Mouse (Mus musculus): ENCODE results near the gene Arpc2. TPM values are rescaled to one million over a fixed set of nuclear protein-coding genes. Genes with fewer than 3 reads are reported as not detected.
A peak's percentile ranks its signal among the peaks of the same experiment; 100 is the strongest.

Arpc2 gene
- polyA plus RNA-seq (2016; fragmentation: Nextera tagmentation; extraction: Ambion mirVana) = 370 and 394 TPM in 2 replicates

DNA sequence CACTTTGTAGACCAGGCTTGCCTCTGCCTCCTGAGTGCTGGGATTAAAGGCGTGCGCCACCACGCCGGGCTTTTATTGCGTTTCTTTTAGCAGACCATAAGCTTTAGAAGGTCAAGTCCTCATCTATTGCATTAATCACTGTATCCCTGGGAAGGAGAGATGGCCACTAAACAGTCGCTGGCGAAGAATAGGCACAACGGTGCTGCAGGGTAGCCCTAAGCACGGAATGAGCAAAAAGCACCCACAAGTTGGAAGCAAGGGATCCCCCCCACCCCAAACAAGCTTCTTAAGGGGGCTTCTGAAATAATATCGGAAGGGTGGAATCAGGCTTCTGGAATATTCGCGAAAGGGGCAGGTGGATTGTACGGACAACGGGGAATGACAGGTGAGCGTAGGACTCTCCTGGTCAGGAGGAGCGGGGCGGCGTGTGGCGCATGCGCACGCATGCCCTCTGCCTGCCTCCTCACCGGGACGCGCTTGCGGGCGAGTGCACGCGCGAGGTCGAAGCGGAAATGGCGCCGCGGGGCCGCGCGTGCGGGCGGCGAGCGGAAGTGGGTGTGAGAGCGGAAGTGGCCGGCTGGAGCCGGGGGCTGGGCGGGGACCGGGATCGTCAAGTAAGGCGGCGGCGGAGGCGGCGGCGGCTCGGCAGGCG is at the start of gene Arpc2:
Gene Arpc2, plus strand, starts transcription at position 147 of the 652 bp plus-strand sequence.
- Histone ChIP-seq H3K27me3 (no peaks in the 10 kb centered on the region), H3K27ac (peak within 1 kb of the TSS; percentile 89), H3K4me1 (peaks cover 32% of the 10 kb centered on the region), H3K9me3 (replicated peaks) (no peaks in the 10 kb centered on the region), H3K9ac (peak within 1 kb of the TSS; percentile 95), H3K4me2 (replicated peaks) (peak within 1 kb of the TSS; percentile 82), H3K4me3 (peak within 1 kb of the TSS; percentile 76), H3K36me3 (no peaks in the 10 kb centered on the region)
- peak; percentile 95 for ATAC-seq (ENCODE audit: low FRiP score)
- WGBS = under 1% methylated on average over 54 of the region's 55 CpGs

DNA sequence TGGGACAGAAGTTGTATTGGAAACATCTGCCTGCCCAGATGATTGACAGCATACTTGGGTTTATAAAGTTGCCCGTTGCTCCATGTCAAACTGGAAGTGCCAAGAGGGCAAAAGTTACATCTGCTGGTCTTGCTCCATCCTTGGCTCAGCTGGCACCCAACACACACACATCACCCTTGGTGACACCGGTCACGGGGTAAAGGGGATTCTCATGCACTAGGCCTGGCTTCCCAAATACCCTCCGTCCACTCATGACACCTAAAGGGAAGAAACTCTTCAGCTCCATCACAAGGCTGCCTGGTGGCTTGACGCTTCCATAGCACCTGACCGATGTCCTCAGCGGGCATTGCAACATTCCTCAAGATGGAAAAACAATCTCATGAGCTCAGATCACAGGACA is 45.4 kb upstream of the Arpc2 start:
- Histone ChIP-seq H3K4me2 (replicated peaks) (no peak overlapping the region), H3K36me3 (no peaks in the 10 kb centered on the region), H3K9ac (no peak overlapping the region), H3K9me3 (replicated peaks) (no peaks in the 10 kb centered on the region), H3K4me1 (no peaks in the 10 kb centered on the region), H3K4me3 (no peak overlapping the region), H3K27me3 (no peaks in the 10 kb centered on the region), H3K27ac (no peak overlapping the region)
- WGBS = 84% methylated on average over 7 of the region's 7 CpGs
- ATAC-seq (ENCODE audit: low FRiP score) = no peak

GRCm38 (mm10) chr1:74192711-74193110 is 43.2 kb upstream of the Arpc2 start:
- H3K27me3 ChIP-seq = no peaks in the 10 kb centered on the region
- H3K4me1 ChIP-seq = no peaks in the 10 kb centered on the region
- H3K36me3 ChIP-seq = no peaks in the 10 kb centered on the region
- ATAC-seq (ENCODE audit: low FRiP score) = no peak
- H3K9me3 ChIP-seq (replicated peaks) = no peaks in the 10 kb centered on the region
- H3K27ac ChIP-seq = no peak overlapping the region
- H3K4me3 ChIP-seq = no peak overlapping the region
- no peak overlapping the region for H3K9ac ChIP-seq
- no peak overlapping the region for H3K4me2 ChIP-seq (replicated peaks)
- WGBS = 84% methylated on average over 2 of the region's 2 CpGs

DNA sequence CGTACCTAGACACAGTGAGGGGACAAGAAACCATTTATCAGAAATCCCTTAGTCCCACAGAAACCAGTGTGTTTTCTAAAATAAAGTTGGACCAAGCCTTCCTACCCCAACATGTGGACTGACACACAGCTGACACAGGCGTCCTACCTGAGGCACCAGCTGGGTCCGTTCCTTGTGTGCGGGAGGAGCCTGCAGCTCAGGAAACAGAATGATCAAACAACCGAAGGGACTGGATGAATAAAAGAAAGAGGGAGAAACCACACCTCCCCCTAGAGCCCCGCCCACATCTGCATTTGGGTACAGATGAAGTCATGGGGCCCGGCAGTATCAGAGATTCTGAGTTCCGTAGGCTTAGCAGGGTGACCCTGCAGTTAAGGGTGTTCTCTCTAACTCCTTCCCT is 41.4 kb upstream of the Arpc2 start, which contains the start of gene Cxcr1:
Gene Cxcr1, minus strand, starts transcription at position 187 of the 400 bp plus-strand sequence.
- Histone ChIP-seq H3K4me2 (replicated peaks) (no peak within 1 kb of the TSS), H3K9me3 (replicated peaks) (no peaks in the 10 kb centered on the region), H3K27ac (no peak within 1 kb of the TSS), H3K4me3 (no peak within 1 kb of the TSS), H3K27me3 (no peaks in the 10 kb centered on the region), H3K36me3 (no peaks in the 10 kb centered on the region), H3K4me1 (no peaks in the 10 kb centered on the region), H3K9ac (no peak within 1 kb of the TSS)
- ATAC-seq (ENCODE audit: low FRiP score) = no peak
- WGBS = 64% methylated on average over 8 of the region's 8 CpGs

DNA sequence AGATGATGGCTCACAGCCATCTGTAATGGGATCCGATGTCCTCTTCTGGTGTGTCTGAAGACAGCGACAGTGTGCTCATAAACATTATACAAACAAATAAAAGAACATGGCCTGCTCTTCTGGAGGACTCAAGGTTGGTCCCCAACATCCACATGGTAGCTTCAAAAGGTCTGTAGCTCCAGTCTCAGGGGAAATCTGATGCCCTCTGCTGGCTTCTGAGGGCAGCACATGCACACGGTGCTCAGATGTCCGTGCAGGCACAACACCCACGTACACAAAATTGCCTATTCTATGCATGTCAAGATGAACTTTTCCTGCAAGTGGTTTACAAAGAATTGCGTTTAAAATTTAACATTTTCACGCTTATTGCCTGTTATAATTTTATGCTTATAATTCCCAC is 39.9 kb upstream of the Arpc2 start:
- Histone ChIP-seq H3K27ac (no peak overlapping the region), H3K4me1 (no peaks in the 10 kb centered on the region), H3K9ac (no peak overlapping the region), H3K36me3 (no peaks in the 10 kb centered on the region), H3K4me3 (no peak overlapping the region), H3K4me2 (replicated peaks) (no peak overlapping the region), H3K27me3 (no peaks in the 10 kb centered on the region), H3K9me3 (replicated peaks) (no peaks in the 10 kb centered on the region)
- 43% methylated on average over 7 of the region's 7 CpGs for WGBS
- ATAC-seq (ENCODE audit: low FRiP score) = no peak

DNA sequence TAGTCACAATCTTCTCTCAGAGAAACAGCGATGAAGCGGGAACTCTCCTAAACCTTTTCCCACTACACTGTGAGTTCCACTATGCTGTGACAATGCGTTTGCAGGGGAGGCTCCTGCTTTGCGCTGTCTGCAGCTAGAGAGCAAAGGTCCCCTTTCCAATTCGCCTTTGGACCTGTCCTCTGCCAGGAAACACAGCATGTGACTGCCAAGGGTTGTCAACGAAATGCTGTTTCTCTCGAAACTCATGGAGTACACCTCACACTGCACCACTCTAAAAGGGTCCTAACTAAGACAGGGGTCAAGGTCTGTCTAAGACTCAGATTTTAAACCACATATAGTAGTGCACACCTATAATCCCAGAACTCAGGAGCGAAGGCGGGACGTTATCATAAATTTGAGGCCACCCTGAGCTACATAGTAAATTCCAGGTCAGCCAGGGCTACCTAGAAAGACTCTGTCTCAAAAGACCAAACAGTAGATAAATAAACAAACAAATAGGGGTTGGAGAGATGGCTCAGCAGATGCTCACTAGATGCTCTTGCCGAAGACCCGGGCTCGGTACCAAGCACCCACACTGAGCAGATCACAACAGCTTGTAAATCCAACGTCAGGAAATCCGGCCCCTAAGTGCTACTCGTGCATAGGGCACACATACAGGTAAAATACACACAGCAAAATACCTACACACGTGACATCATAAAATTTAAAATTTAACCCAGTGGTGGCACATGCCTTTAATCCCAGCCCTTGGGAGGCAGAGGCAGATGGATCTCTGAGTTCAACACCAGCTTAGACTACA is 39.1 kb upstream of the Arpc2 start:
- Histone ChIP-seq H3K9ac (no peak overlapping the region), H3K9me3 (replicated peaks) (no peaks in the 10 kb centered on the region), H3K4me2 (replicated peaks) (no peak overlapping the region), H3K27ac (no peak overlapping the region), H3K27me3 (no peaks in the 10 kb centered on the region), H3K36me3 (no peaks in the 10 kb centered on the region), H3K4me3 (no peak overlapping the region), H3K4me1 (no peaks in the 10 kb centered on the region)
- no peak for ATAC-seq (ENCODE audit: low FRiP score)
- 83% methylated on average over 17 of the region's 17 CpGs for WGBS

DNA sequence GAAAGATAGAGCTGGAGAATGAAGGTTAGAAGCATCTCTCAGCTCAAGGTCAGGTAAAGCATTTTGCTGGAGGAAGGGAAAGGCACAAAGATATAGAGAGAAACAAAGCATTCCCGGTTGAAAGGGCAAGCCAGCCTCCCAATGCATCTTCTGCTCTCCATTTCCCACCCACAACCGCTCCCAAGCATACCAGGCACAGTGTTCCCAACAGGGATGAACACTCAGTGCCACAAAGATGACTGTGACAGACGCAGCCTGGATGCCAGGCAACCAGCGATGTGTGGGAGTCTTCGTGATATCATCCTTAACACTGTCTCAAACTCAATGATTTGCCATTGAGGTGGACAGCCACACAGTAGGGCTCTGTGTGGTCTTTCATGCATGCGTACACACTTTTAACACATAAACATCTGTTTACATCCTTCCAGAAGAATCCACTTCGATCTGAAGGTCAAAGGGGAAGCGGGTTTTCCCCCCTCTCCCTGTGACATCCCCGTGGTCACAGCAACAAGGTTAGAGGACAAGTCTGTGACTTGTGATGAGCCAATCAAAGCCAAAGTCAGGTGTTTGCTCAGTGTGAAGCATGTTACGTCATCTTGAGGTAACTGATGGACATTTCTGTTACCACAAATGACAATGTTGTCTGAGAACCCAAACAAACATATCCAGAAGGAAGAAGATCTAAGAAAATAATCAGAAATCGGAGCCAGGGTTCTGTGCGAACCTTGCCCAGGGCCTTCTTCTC is 38.0 kb upstream of the Arpc2 start:
- H3K9ac ChIP-seq = no peak overlapping the region
- no peaks in the 10 kb centered on the region for H3K4me1 ChIP-seq
- no peaks in the 10 kb centered on the region for H3K9me3 ChIP-seq (replicated peaks)
- H3K27ac ChIP-seq = no peak overlapping the region
- no peaks in the 10 kb centered on the region for H3K27me3 ChIP-seq
- no peaks in the 10 kb centered on the region for H3K36me3 ChIP-seq
- WGBS = 81% methylated on average over 12 of the region's 12 CpGs
- H3K4me2 ChIP-seq (replicated peaks) = no peak overlapping the region
- H3K4me3 ChIP-seq = no peak overlapping the region
- no peak for ATAC-seq (ENCODE audit: low FRiP score)

GRCm38 (mm10) chr1:74199046-74199445 is 36.8 kb upstream of the Arpc2 start:
- Histone ChIP-seq H3K27ac (no peak overlapping the region), H3K9ac (no peak overlapping the region), H3K4me3 (no peak overlapping the region), H3K4me2 (replicated peaks) (no peak overlapping the region), H3K4me1 (no peaks in the 10 kb centered on the region), H3K9me3 (replicated peaks) (no peaks in the 10 kb centered on the region), H3K27me3 (no peaks in the 10 kb centered on the region), H3K36me3 (no peaks in the 10 kb centered on the region)
- 78% methylated on average over 8 of the region's 8 CpGs for WGBS
- ATAC-seq (ENCODE audit: low FRiP score) = no peak

- H3K36me3 ChIP-seq = no peaks in the 10 kb centered on the region
- WGBS = 85% methylated on average over 7 of the region's 7 CpGs
- H3K27ac ChIP-seq = no peak overlapping the region
These were observed 34.6 kb upstream of the Arpc2 start for GRCm38 (mm10) chr1:74201048-74201844.

GRCm38 (mm10) chr1:74203457-74203856 is 32.4 kb upstream of the Arpc2 start:
- H3K27me3 ChIP-seq = no peaks in the 10 kb centered on the region
- WGBS = 76% methylated on average over 5 of the region's 5 CpGs

More at GRCm38 (mm10) chr1:74201048-74201844, 34.6 kb upstream of the Arpc2 start:
- no peaks in the 10 kb centered on the region for H3K27me3 ChIP-seq
- no peak for ATAC-seq (ENCODE audit: low FRiP score)
- no peak overlapping the region for H3K9ac ChIP-seq
- H3K4me1 ChIP-seq = no peaks in the 10 kb centered on the region
- H3K4me3 ChIP-seq = no peak overlapping the region
- no peaks in the 10 kb centered on the region for H3K9me3 ChIP-seq (replicated peaks)
- no peak overlapping the region for H3K4me2 ChIP-seq (replicated peaks)

DNA sequence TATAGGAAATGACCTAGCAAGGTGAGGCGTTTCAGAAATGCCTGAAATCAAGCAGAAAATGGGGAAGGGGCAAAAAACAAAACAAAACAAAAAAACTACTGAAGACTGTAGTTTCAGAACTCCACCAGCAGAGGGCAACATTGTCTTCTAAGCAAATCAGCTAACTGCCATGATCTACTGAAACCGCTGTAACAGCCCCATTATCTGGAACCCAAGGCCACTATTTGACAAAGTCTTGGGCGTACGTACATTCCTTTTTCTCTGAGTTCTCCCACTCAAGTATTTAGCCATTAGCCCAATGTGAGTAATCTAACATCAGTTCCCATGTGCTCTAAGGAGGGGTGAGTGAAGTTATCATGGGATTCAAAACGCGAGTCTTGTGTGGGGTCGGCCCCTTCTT is 30.0 kb upstream of the Arpc2 start:
- WGBS = 62% methylated on average over 7 of the region's 7 CpGs
- no peak overlapping the region for H3K9ac ChIP-seq
- H3K4me2 ChIP-seq (replicated peaks) = no peak overlapping the region
- no peak overlapping the region for H3K27ac ChIP-seq
- H3K27me3 ChIP-seq = no peaks in the 10 kb centered on the region
- no peaks in the 10 kb centered on the region for H3K36me3 ChIP-seq
- 0 out of 2 replicates have a peak, but pooled peaks cover 4% of the 10 kb centered on the region for H3K4me1 ChIP-seq
- H3K4me3 ChIP-seq = no peak overlapping the region
- no peak for ATAC-seq (ENCODE audit: low FRiP score)
- H3K9me3 ChIP-seq (replicated peaks) = no peaks in the 10 kb centered on the region

More at GRCm38 (mm10) chr1:74203457-74203856, 32.4 kb upstream of the Arpc2 start:
- H3K4me2 ChIP-seq (replicated peaks) = no peak overlapping the region
- H3K4me3 ChIP-seq = no peak overlapping the region
- ATAC-seq (ENCODE audit: low FRiP score) = no peak
- H3K27ac ChIP-seq = no peak overlapping the region
- H3K9me3 ChIP-seq (replicated peaks) = no peaks in the 10 kb centered on the region
- no peaks in the 10 kb centered on the region for H3K36me3 ChIP-seq
- H3K4me1 ChIP-seq = 0 out of 2 replicates have a peak, but pooled peaks cover 4% of the 10 kb centered on the region
- H3K9ac ChIP-seq = no peak overlapping the region

Measured in hindbrain, embryonic 12.5 days (tissue).